Mouse (Mus musculus) kidney, embryonic 15.5 days (tissue): Measurements from ENCODE around the gene Ovol1. TPM values are rescaled to one million over a fixed set of nuclear protein-coding genes. Genes with fewer than 3 reads are reported as not detected.

Experiments
- ATAC-seq: fragments of 200-750 bp; cut with Nextera tagmentation; replicated peaks from 2 replicates; pipeline ENCODE4 v1.8.0; 2017; ENCODE audit warnings: moderate TSS enrichment; ENCODE audit not compliant: low FRiP score
- H3K27ac ChIP-seq: fragments of 300-500 bp; sonication (generic); 2 replicates; pipeline ENCODE4 v1.5.1; 2015; ENCODE audit warnings: mild to moderate bottlenecking, inconsistent platforms
- H3K27me3 ChIP-seq: fragments of 300-500 bp; sonication (generic); 2 replicates; pipeline ENCODE4 v1.6.1; 2015; ENCODE audit warnings: inconsistent platforms
- H3K36me3 ChIP-seq: fragments of 300-500 bp; sonication (generic); 2 replicates; pipeline ENCODE4 v1.6.1; 2015; ENCODE audit warnings: inconsistent platforms
- H3K4me1 ChIP-seq: fragments of 300-500 bp; sonication (generic); 2 replicates; pipeline ENCODE4 v1.6.1; 2015; ENCODE audit warnings: inconsistent platforms
- H3K4me2 ChIP-seq: fragments of 300-500 bp; sonication (generic); 2 replicates; pipeline ENCODE4 v1.6.1; 2015; ENCODE audit warnings: moderate library complexity, mild to moderate bottlenecking, inconsistent platforms
- H3K4me3 ChIP-seq: fragments of 300-500 bp; sonication (generic); replicated peaks from 2 replicates; pipeline ENCODE4 v1.5.1; 2015; ENCODE audit warnings: mild to moderate bottlenecking, inconsistent platforms
- H3K9ac ChIP-seq: fragments of 300-500 bp; sonication (generic); 2 replicates; pipeline ENCODE4 v1.6.1; 2015; ENCODE audit warnings: mild to moderate bottlenecking, inconsistent platforms
- H3K9me3 ChIP-seq: fragments of 300-500 bp; sonication (generic); replicated peaks from 2 replicates; pipeline ENCODE4 v1.6.1; 2016; ENCODE audit warnings: inconsistent platforms
- WGBS: fragments of 180-500 bp; shearing (Covaris S2); methylation state at CpG from one replicate; pipeline ENCODE4 v1.1.7; 2015; ENCODE audit warnings: mixed read lengths; 5-methylcytosine and 5-hydroxymethylcytosine counted together
- polyA plus RNA-seq: library from polyadenylated mRNA; unstranded; fragments of >200 nt; fragmentation: Nextera tagmentation; extraction: Ambion mirVana; gene quantifications from 2 replicates; pipeline ENCODE4 v1.2.1, GENCODE M21; 2015

The Ovol1 gene
- polyA plus RNA-seq, 1 experiment from 2014 or later = 11.3 TPM

GRCm38 (mm10) chr19:5589159-5589558 lies 28.7 kb upstream of the Ovol1 start:
- ATAC-seq = no peak

GRCm38 (mm10) chr19:5581995-5582394 lies 21.5 kb upstream of the Ovol1 start:
- no peak for ATAC-seq

More at GRCm38 (mm10) chr19:5589159-5589558, 28.7 kb upstream of the Ovol1 start:
- H3K4me1 ChIP-seq = no peaks in the 10 kb centered on the region
- WGBS = 77% methylated on average over 9 of the region's 9 CpGs
- no peak overlapping the region for H3K4me3 ChIP-seq
- H3K36me3 ChIP-seq = no peaks in the 10 kb centered on the region
- no peaks in the 10 kb centered on the region for H3K9me3 ChIP-seq
- H3K27ac ChIP-seq = no peak overlapping the region
- H3K27me3 ChIP-seq = no peaks in the 10 kb centered on the region
- no peak overlapping the region for H3K4me2 ChIP-seq
- no peak overlapping the region for H3K9ac ChIP-seq

DNA sequence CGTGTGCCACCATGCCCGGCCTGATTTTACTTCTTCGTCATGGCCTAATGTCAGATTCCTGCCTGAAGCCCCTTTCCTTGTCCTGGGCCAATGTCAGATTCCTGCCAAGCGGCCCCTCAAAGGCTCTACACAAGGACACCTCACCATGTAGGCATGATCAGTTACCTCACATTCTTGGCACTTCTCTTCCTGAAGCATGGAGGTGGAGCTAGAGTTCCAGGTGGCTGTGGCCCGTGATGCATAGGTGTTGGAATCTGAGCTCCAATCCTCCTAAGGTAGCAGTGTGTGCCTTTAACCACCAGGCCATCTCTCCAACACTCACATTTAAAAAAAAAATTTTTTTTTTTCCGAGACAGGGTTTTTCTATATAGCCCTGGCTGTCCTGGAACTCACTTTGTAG lies 20.3 kb upstream of the Ovol1 start:
- 92% methylated on average over 6 of the region's 6 CpGs for WGBS
- H3K36me3 ChIP-seq = no peaks in the 10 kb centered on the region
- H3K4me1 ChIP-seq = no peaks in the 10 kb centered on the region
- no peaks in the 10 kb centered on the region for H3K9me3 ChIP-seq
- no peak overlapping the region for H3K9ac ChIP-seq
- no peak for ATAC-seq
- no peaks in the 10 kb centered on the region for H3K27me3 ChIP-seq
- no peak overlapping the region for H3K27ac ChIP-seq
- H3K4me2 ChIP-seq = no peak overlapping the region
- H3K4me3 ChIP-seq = no peak overlapping the region

More at GRCm38 (mm10) chr19:5581995-5582394, 21.5 kb upstream of the Ovol1 start:
- Histone ChIP-seq H3K4me2 (no peak overlapping the region), H3K27ac (no peak overlapping the region), H3K36me3 (no peaks in the 10 kb centered on the region), H3K27me3 (no peaks in the 10 kb centered on the region), H3K4me3 (no peak overlapping the region), H3K4me1 (no peaks in the 10 kb centered on the region), H3K9me3 (no peaks in the 10 kb centered on the region), H3K9ac (no peak overlapping the region)
- 78% methylated on average over 2 of the region's 2 CpGs for WGBS

DNA sequence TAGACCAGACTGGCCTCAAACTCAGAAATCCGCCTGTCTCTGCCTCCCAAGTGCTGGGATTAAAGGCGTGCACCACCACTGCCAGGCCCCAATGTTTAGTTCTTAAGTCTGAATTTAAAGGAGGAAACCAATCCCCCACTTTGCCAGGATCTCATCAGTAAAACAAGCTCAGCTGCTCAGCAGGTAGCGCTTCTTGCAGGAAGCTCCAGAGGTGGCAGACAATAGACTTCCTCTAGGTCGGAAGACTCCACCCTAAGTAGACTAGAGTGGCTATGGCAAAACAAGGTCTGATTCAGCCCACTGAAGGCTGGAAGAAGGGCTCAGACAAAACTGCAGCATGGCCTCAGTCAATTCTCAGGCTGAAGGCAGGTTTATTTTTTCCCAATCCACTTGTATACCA lies 19.5 kb upstream of the Ovol1 start:
- Histone ChIP-seq H3K27me3 (no peaks in the 10 kb centered on the region), H3K9ac (no peak overlapping the region), H3K27ac (no peak overlapping the region), H3K4me3 (no peak overlapping the region), H3K9me3 (no peaks in the 10 kb centered on the region), H3K4me2 (no peak overlapping the region), H3K36me3 (no peaks in the 10 kb centered on the region), H3K4me1 (no peaks in the 10 kb centered on the region)
- WGBS = 80% methylated on average over 4 of the region's 4 CpGs
- no peak for ATAC-seq

DNA sequence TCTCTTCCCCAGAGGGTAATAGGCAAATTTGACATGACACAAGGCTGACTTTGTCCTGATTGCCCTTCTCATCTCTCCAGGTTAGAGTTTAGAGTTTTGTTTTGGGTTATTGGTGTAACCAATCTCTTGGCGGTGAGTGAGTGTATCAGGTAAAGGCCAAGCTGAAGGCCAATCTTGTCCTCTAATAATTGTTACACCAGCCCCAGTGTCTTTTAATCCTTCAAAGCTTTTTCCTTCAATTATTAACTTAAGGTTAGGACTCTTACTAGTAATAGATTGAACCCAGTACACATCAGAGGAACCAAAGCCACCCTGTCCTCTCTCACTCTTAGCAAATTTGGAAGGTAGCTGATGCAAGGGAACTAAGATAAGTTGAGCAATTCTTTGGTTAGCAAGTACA lies 14.9 kb upstream of the Ovol1 start:
- WGBS = 85% methylated on average over 1 of the region's 1 CpGs
- H3K4me1 ChIP-seq = no peaks in the 10 kb centered on the region
- H3K27me3 ChIP-seq = no peaks in the 10 kb centered on the region
- H3K4me3 ChIP-seq = no peak overlapping the region
- H3K27ac ChIP-seq = no peak overlapping the region
- no peak for ATAC-seq
- H3K36me3 ChIP-seq = peaks cover 15% of the 10 kb centered on the region
- H3K9ac ChIP-seq = no peak overlapping the region
- no peak overlapping the region for H3K4me2 ChIP-seq
- no peaks in the 10 kb centered on the region for H3K9me3 ChIP-seq

GRCm38 (mm10) chr19:5572331-5573125 lies 12.1 kb upstream of the Ovol1 start:
- H3K4me3 ChIP-seq = no peak overlapping the region
- no peak for ATAC-seq
- no peak overlapping the region for H3K9ac ChIP-seq
- peaks cover 29% of the 10 kb centered on the region for H3K36me3 ChIP-seq
- no peaks in the 10 kb centered on the region for H3K27me3 ChIP-seq
- H3K27ac ChIP-seq = no peak overlapping the region
- 80% methylated on average over 19 of the region's 19 CpGs for WGBS
- H3K4me1 ChIP-seq = peaks cover 12% of the 10 kb centered on the region
- H3K9me3 ChIP-seq = no peaks in the 10 kb centered on the region
- H3K4me2 ChIP-seq = no peak overlapping the region

DNA sequence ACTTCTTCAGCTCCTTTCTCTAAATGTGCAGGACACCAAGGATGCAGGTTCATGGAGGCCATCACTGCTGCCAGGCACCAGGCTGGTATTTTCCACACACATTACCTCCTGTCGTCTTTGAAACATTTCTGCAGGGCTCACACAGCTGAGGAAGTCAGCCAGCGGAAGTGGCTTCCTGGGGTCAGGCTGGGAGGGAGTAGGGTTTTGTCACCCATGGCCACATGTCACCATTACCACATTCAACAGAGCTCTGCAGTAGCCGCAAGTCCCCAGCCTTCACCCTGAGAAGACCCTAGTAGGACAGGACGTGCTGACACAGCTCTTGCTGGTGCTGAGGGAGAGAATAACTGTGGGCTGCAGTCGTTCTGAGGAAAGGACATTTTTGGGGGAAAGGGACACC lies 11.4 kb upstream of the Ovol1 start:
- no peak for ATAC-seq
- no peak overlapping the region for H3K4me3 ChIP-seq
- H3K4me1 ChIP-seq = peaks cover 15% of the 10 kb centered on the region
- 73% methylated on average over 5 of the region's 5 CpGs for WGBS
- no peak overlapping the region for H3K9ac ChIP-seq
- no peaks in the 10 kb centered on the region for H3K9me3 ChIP-seq
- peaks cover 29% of the 10 kb centered on the region for H3K36me3 ChIP-seq
- H3K27me3 ChIP-seq = no peaks in the 10 kb centered on the region
- H3K27ac ChIP-seq = no peak overlapping the region
- H3K4me2 ChIP-seq = no peak overlapping the region

GRCm38 (mm10) chr19:5570353-5571246 lies 10.2 kb upstream of the Ovol1 start:
- no peaks in the 10 kb centered on the region for H3K9me3 ChIP-seq
- H3K36me3 ChIP-seq = peaks cover 29% of the 10 kb centered on the region
- H3K4me2 ChIP-seq = no peak overlapping the region
- no peak overlapping the region for H3K27ac ChIP-seq
- H3K27me3 ChIP-seq = no peaks in the 10 kb centered on the region
- ATAC-seq = no peak
- H3K9ac ChIP-seq = no peak overlapping the region
- peaks cover 28% of the 10 kb centered on the region for H3K4me1 ChIP-seq
- WGBS = 89% methylated on average over 32 of the region's 32 CpGs
- no peak overlapping the region for H3K4me3 ChIP-seq

- peaks cover 29% of the 10 kb centered on the region for H3K36me3 ChIP-seq
- H3K27me3 ChIP-seq = peaks cover 3% of the 10 kb centered on the region; the same call in 1 of the 2 replicates
- no peak for ATAC-seq
- H3K9ac ChIP-seq = no peak overlapping the region
- 92% methylated on average over 10 of the region's 10 CpGs for WGBS
- peaks cover 28% of the 10 kb centered on the region for H3K4me1 ChIP-seq
- H3K9me3 ChIP-seq = no peaks in the 10 kb centered on the region
- no peak overlapping the region for H3K27ac ChIP-seq
- H3K4me2 ChIP-seq = 0 out of 2 replicates have a peak overlapping the region, but pooled peaks have one; percentile 76
- H3K4me3 ChIP-seq = no peak overlapping the region
Observed at GRCm38 (mm10) chr19:5569521-5569920, 9.1 kb upstream of the Ovol1 start.

GRCm38 (mm10) chr19:5568470-5569140 lies 8.2 kb upstream of the Ovol1 start:
- Histone ChIP-seq H3K9me3 (no peaks in the 10 kb centered on the region), H3K4me3 (peak overlapping the region; percentile 65), H3K9ac (peak overlapping the region; percentile 59), H3K27me3 (peaks cover 11% of the 10 kb centered on the region), H3K27ac (peak overlapping the region; percentile 92), H3K36me3 (peaks cover 29% of the 10 kb centered on the region), H3K4me1 (peaks cover 31% of the 10 kb centered on the region), H3K4me2 (peak overlapping the region; percentile 76)
- ATAC-seq = 0 out of 2 replicates have a peak, but pooled peaks have one; percentile 7
- WGBS = 7% methylated on average over 27 of the region's 27 CpGs

DNA sequence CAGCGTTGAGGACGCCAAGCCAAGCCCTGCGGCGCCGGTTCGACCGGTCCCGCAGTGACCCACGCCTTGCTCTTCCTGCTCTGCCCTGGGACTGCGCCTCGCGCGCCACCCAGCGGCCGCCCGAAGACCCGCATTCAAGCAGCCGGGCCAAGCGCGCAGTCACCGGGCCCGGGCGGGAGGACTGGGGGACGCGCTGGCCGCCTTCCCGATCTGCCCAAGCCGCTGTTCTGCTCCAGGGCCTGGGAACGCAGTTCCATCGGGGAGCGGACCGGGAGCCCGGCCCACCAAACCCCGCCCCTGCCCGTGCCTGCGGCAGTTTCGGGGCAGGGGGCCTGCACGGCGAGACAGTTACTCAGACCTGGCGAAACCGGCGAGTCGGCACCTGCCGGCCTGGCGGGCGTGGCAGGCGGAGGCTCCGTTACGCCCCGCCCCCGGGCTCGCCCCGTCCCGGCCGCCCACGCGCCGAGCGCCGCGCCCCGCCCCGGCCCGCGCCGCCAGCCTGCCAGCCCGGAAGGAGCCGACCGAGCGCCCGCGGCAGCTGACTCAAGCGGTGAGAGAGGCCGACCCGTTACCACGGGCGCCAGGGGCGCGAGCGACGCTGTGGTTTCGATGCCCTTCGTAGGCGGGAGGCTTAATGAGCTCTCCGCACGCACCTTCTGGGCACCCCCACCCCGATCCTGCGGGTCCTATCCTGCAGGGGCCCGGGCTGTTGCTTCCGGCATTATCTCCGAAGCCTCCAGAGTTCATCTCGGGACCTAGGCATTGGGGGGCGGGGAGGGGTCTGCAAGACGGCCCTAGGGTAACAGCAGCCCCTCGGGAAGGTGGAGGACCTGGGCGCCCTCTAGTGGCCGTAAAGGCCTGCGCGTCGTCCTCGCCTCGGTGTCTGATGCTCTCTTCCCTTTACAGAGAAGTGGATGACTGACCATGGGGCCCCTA lies 7.4 kb upstream of the Ovol1 start, which contains the start of gene Ap5b1:
Gene Ap5b1 (plus strand): TSS at position 492 of the 936 bp plus-strand sequence.
- peak; percentile 86 for ATAC-seq
- H3K27me3 ChIP-seq = peaks cover 19% of the 10 kb centered on the region
- peaks cover 29% of the 10 kb centered on the region for H3K36me3 ChIP-seq
- peak within 1 kb of the TSS; percentile 92 for H3K27ac ChIP-seq
- no peaks in the 10 kb centered on the region for H3K9me3 ChIP-seq
- under 1% methylated on average over 88 of the region's 102 CpGs for WGBS
- peak within 1 kb of the TSS; percentile 76 for H3K4me2 ChIP-seq
- peak within 1 kb of the TSS; percentile 65 for H3K4me3 ChIP-seq
- H3K4me1 ChIP-seq = peaks cover 36% of the 10 kb centered on the region
- H3K9ac ChIP-seq = peak within 1 kb of the TSS; percentile 59
